Mouse (Mus musculus) urinary bladder, adult 18-20 months (tissue): ENCODE results near the gene Rbms3.

Experiments
- DNase-seq, 2 experiments: peaks; one replicate each; pipeline ENCODE4 v3.0.0; 2022; ENCODE audit warnings: low spot score in 2 of 2, mixed read lengths in 2 of 2

Gene Rbms3

DNA sequence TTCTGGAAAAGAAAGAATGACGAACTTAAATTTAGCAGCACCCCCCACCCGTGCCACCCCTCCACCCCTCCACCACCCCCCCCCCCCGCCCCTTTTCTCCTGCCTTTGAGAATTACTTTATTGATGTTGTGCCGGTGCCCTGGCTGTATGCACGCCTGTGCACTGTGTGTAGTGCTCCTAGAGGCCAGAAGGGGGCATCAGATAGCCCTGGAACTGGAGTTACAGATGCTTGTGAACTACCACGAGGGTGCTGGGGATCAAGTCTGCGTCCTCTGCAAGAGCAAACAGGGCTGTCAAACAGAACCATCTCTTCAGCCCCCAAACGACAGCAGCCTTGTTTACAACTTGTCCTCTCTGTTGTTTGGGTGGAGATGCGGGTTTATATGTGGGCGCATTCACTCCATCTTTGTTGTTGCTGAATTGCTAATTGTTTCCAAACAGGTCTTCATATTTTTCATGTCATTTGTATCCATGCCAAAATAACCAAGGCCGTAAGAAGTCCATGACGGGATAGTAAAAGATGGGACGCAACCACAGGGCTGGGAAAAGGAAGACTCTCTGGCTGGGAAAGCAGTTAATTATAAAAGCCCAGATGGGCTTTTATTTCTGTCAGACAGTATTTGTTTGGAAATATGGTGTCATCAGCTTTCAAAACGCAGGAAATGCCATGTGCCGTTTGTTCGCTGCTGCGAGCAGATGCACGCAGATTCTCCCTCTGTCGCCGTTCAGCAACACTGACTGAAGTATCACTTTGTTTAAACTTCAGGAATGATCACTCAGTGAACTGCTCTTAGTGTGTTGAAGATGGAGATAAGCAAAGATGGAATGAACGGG, 652.9 kb downstream of the Rbms3 start:
- no peak for DNase-seq

GRCm38 (mm10) chr9:116975269-116975668, 654.4 kb downstream of the Rbms3 start:
- DNase-seq = no peak

GRCm38 (mm10) chr9:116974134-116974533, 655.6 kb downstream of the Rbms3 start:
- DNase-seq = no peak

- no peak for DNase-seq
Observed at GRCm38 (mm10) chr9:116973594-116973993, 656.1 kb downstream of the Rbms3 start.

GRCm38 (mm10) chr9:116967317-116967716, 662.4 kb downstream of the Rbms3 start:
- DNase-seq = no peak

DNA sequence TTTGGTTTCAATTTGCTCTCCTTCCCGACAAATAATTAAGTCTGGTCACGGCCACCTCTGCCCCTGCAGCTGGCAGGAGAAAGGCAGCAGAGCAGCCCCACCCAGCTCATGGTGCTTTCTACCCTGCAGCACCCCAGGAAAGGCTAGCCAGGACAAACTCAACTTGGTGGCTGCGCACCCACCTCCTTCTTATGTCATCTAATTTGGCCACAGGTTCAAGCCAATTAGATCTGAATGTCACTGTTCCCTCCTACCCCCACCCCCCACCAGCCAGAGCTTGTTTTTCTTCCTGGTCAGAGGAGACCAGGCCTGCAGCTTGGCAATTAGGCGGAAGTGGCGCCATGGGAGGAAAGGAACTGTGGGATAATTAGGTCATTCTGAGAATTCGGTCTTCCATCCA, 664.0 kb downstream of the Rbms3 start:
- DNase-seq = no peak

GRCm38 (mm10) chr9:116956156-116956555, 673.6 kb downstream of the Rbms3 start:
- no peak for DNase-seq

DNA sequence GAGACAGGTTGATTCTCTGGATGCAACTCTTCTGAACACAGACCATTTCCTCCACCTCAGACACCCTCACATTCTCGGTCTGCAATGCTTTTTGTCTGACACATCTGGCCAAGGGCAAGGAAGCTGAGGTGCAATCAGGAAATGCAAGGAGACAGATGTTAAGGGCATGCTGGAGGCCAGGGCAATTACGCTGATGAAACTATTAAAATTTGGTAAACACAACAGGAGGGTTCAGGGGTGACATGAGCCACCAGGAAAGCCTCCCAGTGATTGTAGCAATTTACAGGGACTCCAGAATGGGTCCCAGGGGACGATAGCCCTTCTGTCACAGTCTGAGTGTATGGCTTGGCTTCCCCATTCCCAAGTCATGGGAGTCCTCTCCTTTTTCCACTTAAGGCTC, 681.5 kb downstream of the Rbms3 start:
- no peak for DNase-seq

DNA sequence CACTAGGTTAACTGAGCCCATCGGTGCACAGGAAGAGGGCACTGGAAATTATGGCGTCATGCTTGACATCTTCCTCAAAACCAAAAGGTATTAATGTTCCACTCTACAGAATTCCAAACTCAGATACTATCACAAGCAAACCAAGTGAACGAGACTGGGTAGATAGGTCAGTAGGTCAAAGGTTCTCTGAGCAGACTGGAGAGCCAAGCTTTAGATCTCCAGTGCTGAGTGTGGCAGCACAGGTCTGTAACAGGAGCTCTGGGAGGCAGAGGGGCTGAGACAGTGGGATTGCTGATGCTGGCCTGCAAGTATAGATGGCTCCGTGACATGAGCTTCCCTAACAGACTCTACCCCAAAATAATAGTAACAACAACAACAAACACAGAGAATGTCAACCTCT, 682.3 kb downstream of the Rbms3 start:
- DNase-seq = no peak

DNA sequence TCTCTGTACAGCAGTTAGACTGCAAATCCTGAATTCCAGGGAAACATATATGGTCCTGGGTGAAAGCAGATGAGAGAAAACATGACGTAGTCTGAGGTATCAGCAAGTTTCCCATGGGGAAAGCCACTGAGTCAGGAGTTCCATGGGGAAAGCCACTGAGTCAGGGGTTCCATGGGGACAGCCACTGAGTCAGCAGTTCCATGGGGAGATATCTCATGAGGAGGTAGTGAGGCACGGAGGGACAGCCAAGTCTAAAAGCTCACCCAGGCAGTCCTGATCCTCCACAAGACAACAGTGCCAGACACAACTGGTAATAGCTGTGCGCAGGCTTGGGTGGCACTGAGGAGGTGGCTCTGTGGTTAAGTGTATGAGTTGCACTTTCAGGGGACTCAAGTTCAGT, 682.9 kb downstream of the Rbms3 start:
- no peak for DNase-seq

DNA sequence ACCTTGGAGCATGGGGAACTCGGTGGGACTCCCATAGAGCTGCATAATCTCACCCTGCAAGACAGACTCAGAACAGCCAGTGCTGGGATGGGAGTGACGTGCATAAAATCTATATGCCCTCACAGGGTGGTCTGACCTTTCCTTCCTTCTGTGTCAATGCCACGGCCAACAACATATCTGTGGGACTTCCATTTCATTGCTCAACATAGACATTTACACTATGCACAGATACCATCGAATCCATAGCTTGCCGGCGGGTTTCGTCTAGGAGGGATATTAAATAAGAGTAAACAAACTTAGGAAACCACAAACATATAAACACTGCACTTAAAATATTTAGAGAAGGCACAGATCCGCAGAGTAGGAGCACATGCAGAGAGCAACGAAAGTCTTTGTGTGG, 684.0 kb downstream of the Rbms3 start:
- no peak for DNase-seq

DNA sequence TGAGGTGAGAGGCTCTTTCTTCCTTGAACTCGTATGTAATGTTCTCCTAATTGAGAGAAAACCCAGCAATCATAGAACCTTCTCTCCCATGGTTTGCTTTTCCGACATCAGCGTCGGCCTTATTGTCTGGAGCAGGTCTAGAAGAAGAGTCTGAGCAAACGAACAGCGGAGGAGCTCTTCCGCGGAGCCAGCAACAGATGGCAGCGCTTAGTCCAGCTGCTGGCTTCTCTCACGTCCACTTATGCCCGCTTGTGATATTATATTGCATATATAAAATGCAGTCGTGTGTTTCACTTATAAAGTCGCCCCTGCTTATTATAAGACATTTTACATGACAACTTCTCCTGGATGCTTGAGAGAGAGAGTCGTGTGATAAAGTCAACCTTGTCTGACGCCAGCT, 685.8 kb downstream of the Rbms3 start:
- DNase-seq = no peak

GRCm38 (mm10) chr9:116941116-116941515, 688.6 kb downstream of the Rbms3 start:
- no peak for DNase-seq

GRCm38 (mm10) chr9:116940693-116941092, 689.0 kb downstream of the Rbms3 start:
- DNase-seq = no peak

- DNase-seq = no peak
Observed at GRCm38 (mm10) chr9:116928338-116928737, 701.4 kb downstream of the Rbms3 start.

DNA sequence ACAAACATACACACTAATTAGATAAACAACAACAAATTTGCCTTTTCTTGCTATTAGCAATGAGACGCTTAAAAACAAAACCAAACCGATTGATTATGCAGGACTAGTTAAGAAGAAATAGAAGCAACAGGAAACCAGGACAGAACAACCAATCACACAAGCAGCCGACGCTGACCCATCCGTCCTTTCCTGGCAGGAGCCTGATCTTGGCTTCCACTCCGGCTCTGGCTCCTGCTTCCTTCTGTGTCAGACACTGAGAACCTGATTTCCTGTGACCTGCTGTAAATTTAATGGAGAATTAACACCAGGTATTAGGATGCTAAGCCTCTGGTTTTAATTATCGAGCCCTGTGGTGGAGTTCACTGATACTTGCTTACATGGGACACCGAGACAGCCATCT, 706.6 kb downstream of the Rbms3 start:
- no peak for DNase-seq

DNA sequence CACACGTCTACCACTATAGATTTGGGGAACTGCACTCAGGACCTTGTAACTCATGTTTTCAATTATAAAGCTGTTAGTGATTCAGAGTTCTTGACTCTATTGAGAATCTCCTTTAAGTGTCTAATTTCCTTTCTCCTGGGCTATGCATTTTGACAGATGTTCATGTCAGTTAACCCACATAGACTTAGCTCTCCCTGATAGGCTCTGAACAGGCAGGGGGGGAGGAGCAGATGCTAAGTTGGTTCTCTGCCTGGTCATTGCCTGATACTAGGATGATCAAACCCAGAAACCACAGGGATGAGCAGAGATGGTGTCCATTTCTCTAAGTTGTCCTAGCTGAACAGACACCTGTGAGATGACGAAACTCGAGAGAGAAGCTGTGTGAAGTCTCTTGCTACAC, 707.2 kb downstream of the Rbms3 start:
- DNase-seq = no peak

DNA sequence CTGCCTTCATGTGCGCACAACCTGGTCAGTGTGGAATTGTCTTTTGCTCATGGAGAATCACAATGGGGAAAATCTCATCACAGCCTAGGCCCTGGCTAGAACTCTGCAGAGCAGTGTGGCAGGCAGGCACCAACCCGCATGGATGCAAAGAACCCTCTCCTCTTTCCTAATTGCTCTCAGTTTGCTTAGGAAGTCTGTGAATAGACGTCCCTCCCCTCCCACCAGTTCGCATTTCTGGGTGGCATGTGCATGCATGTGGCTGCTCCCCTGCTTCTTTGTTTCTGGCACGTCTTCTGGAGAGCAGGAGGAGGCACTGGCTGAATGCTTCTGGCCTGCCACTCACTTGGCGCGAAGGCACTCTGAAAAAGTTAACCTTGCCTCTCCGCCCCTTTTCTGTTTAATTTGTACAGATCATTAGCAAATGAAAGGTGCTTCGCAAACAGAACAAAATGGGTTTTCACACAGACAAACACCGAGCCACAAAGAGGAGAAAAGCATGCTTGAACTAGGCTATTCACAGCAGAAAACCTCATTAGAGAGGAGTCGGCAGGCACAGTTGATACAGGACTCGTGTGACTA, 710.2 kb downstream of the Rbms3 start:
- no peak for DNase-seq

GRCm38 (mm10) chr9:116912493-116912847, 717.2 kb downstream of the Rbms3 start:
- no peak for DNase-seq

- no peak for DNase-seq
Observed at GRCm38 (mm10) chr9:116911781-116912492, 717.8 kb downstream of the Rbms3 start.

- no peak for DNase-seq
Observed at GRCm38 (mm10) chr9:116909511-116909910, 720.2 kb downstream of the Rbms3 start.

DNA sequence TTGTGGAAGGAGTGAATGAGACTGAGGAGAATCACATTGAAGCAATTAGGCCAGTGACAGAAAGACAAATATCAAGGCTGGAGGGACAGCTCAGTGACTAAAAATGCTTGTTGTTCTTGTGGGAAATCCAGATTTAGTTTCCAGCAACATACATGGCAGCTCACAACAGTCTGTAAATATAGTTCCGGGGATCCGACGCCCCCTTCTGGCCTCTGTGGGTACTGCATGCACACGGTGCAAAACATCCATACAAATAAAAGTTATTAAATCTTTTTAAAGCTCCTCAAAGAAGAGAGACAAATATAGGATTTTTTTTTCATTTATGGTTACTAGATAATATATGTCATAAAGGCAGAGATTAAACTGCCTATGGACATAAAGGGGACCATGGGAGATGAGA, 722.8 kb downstream of the Rbms3 start:
- DNase-seq = no peak

- DNase-seq = no peak
Observed at GRCm38 (mm10) chr9:116905646-116906045, 724.1 kb downstream of the Rbms3 start.
